Mouse (Mus musculus): ENCODE results near the gene Trpm8. TPM values are rescaled to one million over a fixed set of nuclear protein-coding genes. Genes with fewer than 3 reads are reported as not detected.

Trpm8 gene
- total RNA-seq, 2 experiments from 2014 or later, result 0.15 TPM; not detected in 1

DNA sequence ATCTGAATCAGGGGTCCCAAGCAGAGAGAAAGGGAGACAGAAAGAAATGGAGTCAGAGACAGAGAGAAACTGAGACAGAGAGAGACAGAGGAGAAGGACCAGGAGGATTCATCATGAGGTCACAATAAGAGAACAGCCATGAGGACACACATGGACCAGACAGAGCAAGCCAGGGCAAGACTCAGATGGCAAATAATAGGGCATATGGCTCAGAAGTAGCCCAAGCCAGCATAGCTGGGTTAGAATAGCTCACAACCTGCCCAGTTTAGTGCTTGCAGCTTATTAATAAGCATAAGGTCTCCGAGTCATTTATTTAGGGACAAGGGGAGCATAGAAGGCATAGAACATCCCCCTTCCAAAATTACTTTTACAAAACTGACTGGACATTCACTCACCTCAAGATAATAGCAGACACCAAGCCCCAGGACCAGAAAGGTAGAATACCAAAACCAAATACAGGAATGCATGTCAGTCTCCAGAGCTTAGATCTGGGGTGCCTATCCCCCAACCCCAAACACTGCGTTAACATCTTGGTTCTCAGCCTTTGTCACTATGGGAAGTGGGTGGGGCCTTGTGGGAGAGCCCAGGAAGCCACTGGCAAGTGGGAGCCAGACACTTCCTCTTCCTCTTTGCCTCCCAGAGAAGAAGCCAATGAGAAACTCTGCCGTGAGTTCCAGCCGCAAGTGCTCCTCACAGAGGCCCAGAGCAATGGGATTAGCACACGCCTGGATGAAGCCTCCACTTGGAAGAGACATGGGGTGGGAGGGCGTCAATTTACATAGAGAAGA is 155.8 kb downstream of the Trpm8 start:
- DNase-seq, result no peak

DNA sequence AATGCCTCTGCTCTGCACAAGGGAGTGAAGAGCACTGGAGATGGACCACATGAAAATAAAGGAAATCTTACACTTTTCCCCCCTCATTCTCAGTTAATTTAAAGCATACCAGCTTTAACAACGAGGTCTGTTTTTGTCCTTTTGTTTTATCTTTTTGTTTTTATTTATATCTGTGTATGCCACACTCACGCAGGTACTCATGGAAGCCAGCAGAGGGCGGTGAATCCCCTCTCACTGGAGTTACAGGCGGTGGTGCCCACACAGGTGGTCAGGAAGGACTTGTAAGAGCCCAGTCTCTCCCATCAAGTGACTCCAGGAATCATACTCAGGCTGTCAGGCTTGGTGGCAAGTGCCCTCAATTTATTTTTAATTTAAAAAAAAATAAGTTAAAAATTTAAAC is 156.6 kb downstream of the Trpm8 start:
- DNase-seq, result no peak

DNA sequence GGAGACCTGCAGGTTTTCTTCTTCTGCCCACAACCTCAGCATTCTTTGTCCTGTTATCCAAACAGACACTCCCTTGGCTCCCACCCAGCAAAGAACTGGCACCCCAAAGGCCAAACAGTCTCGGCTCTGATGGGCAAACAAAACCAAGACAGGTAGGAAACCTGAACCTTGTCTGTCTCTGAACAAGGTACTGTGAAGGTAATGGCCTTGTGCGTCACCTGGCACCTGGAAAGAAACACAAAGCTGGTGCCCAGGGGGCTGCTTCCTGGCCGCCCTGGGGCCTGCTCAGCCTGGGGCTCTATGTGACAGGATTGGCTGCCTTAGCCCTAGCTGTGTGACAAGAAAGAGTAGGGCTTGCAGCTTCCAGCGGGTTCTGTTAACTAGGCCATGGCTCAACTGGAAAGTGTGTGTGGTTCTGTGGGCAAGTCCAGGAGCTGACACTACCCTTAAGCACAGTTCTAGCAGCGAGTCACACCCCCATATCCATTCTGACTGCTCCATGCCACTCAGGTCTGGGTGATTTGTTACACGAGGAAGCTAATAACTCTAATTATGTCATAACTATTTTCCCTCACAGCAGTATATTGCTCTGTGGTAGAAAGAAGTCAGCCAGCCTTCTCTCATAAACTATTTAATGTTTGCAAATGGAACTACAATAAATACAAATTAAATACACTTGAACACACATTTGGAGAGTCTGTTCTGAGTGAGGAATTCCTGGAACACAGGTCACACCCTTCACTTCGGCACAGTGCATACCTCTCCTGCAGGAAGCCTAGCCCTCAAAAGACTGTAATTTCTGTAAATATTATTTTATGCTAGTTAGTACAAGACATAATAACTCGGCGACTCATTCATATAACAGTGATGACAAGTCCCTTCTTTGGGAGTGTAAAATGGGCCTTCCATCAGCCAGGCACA is 160.0 kb downstream of the Trpm8 start:
- no peak for DNase-seq

Other genes starting within 250 kb of the Trpm8 start
- gene Ugt1a10, start 222.3 kb upstream of the Trpm8 start, total RNA-seq (2021), result not detected
- not detected for gene Ugt1a9, start 206.9 kb upstream of the Trpm8 start, total RNA-seq (2021)
- gene Ugt1a8, start 189.8 kb upstream of the Trpm8 start, total RNA-seq (2021), result not detected
- 1 to 10 TPM in 1 of 2 experiments, under 1 TPM in 1; 0.51 to 1.3 TPM for gene Ugt1a7c, start 182.6 kb upstream of the Trpm8 start, total RNA-seq (2021)
- gene Ugt1a6b, start 174.4 kb upstream of the Trpm8 start, total RNA-seq (2021), result not detected
- under 1 TPM; 0.52 to 0.86 TPM for gene Ugt1a6a, start 142.9 kb upstream of the Trpm8 start, total RNA-seq (2021)
- not detected for gene Ugt1a5, start 111.6 kb upstream of the Trpm8 start, total RNA-seq (2021)
- gene Ugt1a2, start 77.1 kb upstream of the Trpm8 start, total RNA-seq (2021), result not detected
- 1 to 10 TPM; 2.2 to 3.0 TPM for gene Dnajb3, start 71.9 kb upstream of the Trpm8 start, total RNA-seq (2021)
- not detected for gene Ugt1a1, start 65.7 kb upstream of the Trpm8 start, total RNA-seq (2021)
- under 1 TPM in 1 of 2 experiments, not detected in 1; 0.05 TPM for gene Mroh2a, start 50.7 kb upstream of the Trpm8 start, total RNA-seq (2021)
- gene Hjurp, start within 50 bp of the Trpm8 start, total RNA-seq (2021), result 10 to 100 TPM; 30.7 to 36.6 TPM
- not detected for gene Spp2, start 129.3 kb downstream of the Trpm8 start, total RNA-seq (2021)
- gene Glrp1, start 232.4 kb downstream of the Trpm8 start, total RNA-seq (2021), result not detected

Measured in layer of hippocampus, postnatal 36 days (tissue).